Mouse (Mus musculus): ENCODE measurements around the gene Trp53i13. TPM values are rescaled to one million over a fixed set of nuclear protein-coding genes. Genes with fewer than 3 reads are reported as not detected.
A peak's percentile ranks its signal among the peaks of the same experiment; 100 is the strongest.

The Trp53i13 gene
- total RNA-seq, 2 experiments from 2014 or later: 2.3 to 5.0 TPM

GRCm38 (mm10) chr11:77463786-77464185 lies 52.0 kb downstream of the Trp53i13 start:
- Histone ChIP-seq H3K27ac (peak overlapping the region; percentile 98), H3K4me3 (peak overlapping the region; percentile 89)
- intact Hi-C loops (cut with DNase I): loop anchor here (10.0 kb wide), 1 partner anchor 369 kb away; no protein-coding TSS in a partner anchor
- no peak for TF ChIP-seq CTCF (IDR thresholded peaks at IDR 0.05)
- no peak for DNase-seq

GRCm38 (mm10) chr11:77463101-77463445 lies 52.7 kb downstream of the Trp53i13 start:
- intact Hi-C loops (cut with DNase I): loop anchor here (10.0 kb wide), 1 partner anchor 368 kb away; no protein-coding TSS in a partner anchor
- Histone ChIP-seq H3K4me3 (peak overlapping the region; percentile 89), H3K27ac (peak overlapping the region; percentile 98)
- no peak for TF ChIP-seq CTCF (IDR thresholded peaks at IDR 0.05)
- DNase-seq: no peak

GRCm38 (mm10) chr11:77462283-77463100 lies 53.3 kb downstream of the Trp53i13 start, which contains the start of gene Coro6:
Gene Coro6, plus strand, starts transcription at chr11:77462411.
- H3K27ac ChIP-seq: peak within 1 kb of the TSS; percentile 98
- H3K4me3 ChIP-seq: peak within 1 kb of the TSS; percentile 89
- intact Hi-C loops (cut with DNase I): loop anchor here (10.0 kb wide), 1 partner anchor 368 kb away; no protein-coding TSS in a partner anchor
- peak; percentile 26; the same call in 1 of the 2 replicates for TF ChIP-seq CTCF (IDR thresholded peaks at IDR 0.05)
- DNase-seq: peak; percentile 94

- Histone ChIP-seq H3K4me3 (peak overlapping the region; percentile 89), H3K27ac (peak overlapping the region; percentile 98)
- intact Hi-C loops (cut with DNase I): loop anchor here (10.0 kb wide), 1 partner anchor 367 kb away; no protein-coding TSS in a partner anchor
- DNase-seq: no peak
- TF ChIP-seq CTCF (IDR thresholded peaks at IDR 0.05): no peak
Observed at GRCm38 (mm10) chr11:77461856-77462255, 53.9 kb downstream of the Trp53i13 start.

Other genes with a start within 250 kb of the Trp53i13 start
- 100 to 1,000 TPM; 165 to 257 TPM for gene Coro6, start 53.6 kb downstream of the Trp53i13 start, total RNA-seq (2021)
- 10 to 100 TPM in 1 of 2 experiments, 1 to 10 TPM in 1; 9.5 to 10.8 TPM for gene Ankrd13b, start 26.3 kb downstream of the Trp53i13 start, total RNA-seq (2021)
- gene Git1, start 22.4 kb downstream of the Trp53i13 start, total RNA-seq (2021): 10 to 100 TPM; 25.9 to 33.3 TPM
- gene Abhd15, start 859 bp downstream of the Trp53i13 start, total RNA-seq (2021): under 1 TPM; 0.18 to 0.50 TPM
- gene Gm10392, start 3.2 kb upstream of the Trp53i13 start, total RNA-seq (2021): not detected
- 10 to 100 TPM; 37.7 to 48.4 TPM for gene Taok1, start 91.8 kb upstream of the Trp53i13 start, total RNA-seq (2021)
- gene Nufip2, start 170.2 kb upstream of the Trp53i13 start, total RNA-seq (2021): 10 to 100 TPM; 36.9 to 43.8 TPM
- gene Cryba1, start 209.3 kb upstream of the Trp53i13 start, total RNA-seq (2021): not detected
- gene Myo18a, start 247.3 kb upstream of the Trp53i13 start, total RNA-seq (2021): 100 to 1,000 TPM; 345 to 399 TPM